Mouse (Mus musculus): Measurements from ENCODE around the gene Gm9733. TPM values are rescaled to one million over a fixed set of nuclear protein-coding genes. Genes with fewer than 3 reads are reported as not detected.

The Gm9733 gene
- not detected for polyA plus RNA-seq (2017; shearing (Covaris generic))

DNA sequence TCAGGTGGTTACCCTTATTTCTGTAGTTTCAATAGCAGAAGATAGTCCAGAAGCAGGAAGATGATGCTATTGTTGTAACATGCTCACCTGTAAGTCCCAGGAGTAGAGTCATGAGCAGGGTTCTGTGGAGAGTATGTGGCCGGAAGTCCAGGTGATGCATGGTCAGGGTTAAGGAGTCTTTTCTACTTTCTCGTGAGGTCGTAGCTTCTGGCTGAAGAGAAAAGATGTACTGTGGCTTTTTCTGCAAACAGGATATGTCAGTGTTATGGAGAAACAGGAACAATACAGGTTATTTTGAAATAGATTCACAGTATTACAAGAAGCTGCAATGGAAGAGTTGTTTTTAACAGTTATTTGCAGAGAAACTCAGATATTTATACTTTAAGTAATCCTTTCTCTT, at the start of gene Gm9733:
TSS of gene Gm9733 (minus strand) at position 240 of the 400 bp plus-strand sequence.

Other genes with a start within 250 kb of the Gm9733 start
- 0.90 TPM for gene Sirpb1a, start 94.2 kb upstream of the Gm9733 start, polyA plus RNA-seq (2017; shearing (Covaris generic))
- gene Sirpb1b, start 242.8 kb upstream of the Gm9733 start, polyA plus RNA-seq (2017; shearing (Covaris generic)): not detected

Measured in activated CD4-positive, CD25-positive, alpha-beta regulatory T cell, adult 9 weeks (primary cell).